Mouse (Mus musculus) neural tube, postnatal 0 days (tissue): ENCODE results near the gene Tas2r118. TPM values are rescaled to one million over a fixed set of nuclear protein-coding genes. Genes with fewer than 3 reads are reported as not detected.

Source experiments
- polyA plus RNA-seq: library from polyadenylated mRNA; unstranded; fragments of >200 nt; fragmentation: Nextera tagmentation; extraction: Ambion mirVana; gene quantifications from 2 replicates; pipeline ENCODE4 v1.2.1, GENCODE M21; 2015

Gene Tas2r118
- not detected in 2 replicates for polyA plus RNA-seq

GRCm38 (mm10) chr6:23969960-23970359 lies at the start of gene Tas2r118:
Gene Tas2r118 (minus strand): TSS chr6:23970060.

Other genes starting within 250 kb of the Tas2r118 start
- 10.1 and 11.1 TPM in 2 replicates for gene Cadps2, start 130.6 kb downstream of the Tas2r118 start, polyA plus RNA-seq
- gene Slc13a1, start 198.0 kb upstream of the Tas2r118 start, polyA plus RNA-seq = 0.14 and 0.18 TPM in 2 replicates